Mouse (Mus musculus): ENCODE measurements around the gene Xylt1. TPM values are rescaled to one million over a fixed set of nuclear protein-coding genes. Genes with fewer than 3 reads are reported as not detected.

The Xylt1 gene
- polyA plus RNA-seq, 1 experiment from 2014 or later = 0.75 TPM

DNA sequence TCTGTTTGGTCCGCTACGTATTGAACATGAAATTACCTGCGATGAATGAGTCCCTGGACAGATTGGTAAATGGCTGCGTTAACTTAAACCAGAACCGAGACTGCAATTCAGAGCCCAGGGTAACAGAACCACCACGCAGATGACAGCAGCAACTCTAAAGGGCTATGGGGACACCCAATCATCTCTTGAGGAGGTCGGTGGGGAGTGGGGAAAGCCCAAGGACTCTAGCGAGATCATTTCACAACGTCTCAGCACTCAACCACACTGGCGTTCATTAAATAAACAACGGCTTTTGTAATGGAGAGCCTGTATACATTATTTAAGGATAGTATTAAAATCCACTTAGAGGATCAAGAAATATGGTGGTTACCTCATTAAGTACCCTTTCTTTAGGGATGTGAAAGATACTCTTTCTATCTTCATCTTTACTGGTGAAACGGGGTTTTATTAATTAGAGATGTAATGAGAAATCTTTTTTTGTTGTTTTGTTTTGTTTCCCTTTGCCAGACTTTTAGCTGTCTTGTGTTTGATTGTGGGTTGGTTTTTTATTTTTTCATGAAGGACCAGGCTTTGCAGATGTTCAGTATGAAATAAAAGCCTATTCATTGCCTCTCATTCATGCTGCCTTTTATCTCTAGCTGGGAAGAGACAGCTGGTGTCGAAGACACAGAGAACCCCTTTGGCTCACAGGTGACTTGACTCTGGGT is 12.2 kb downstream of the Xylt1 start:
- Histone ChIP-seq H3K4me3 (ENCODE audit: low read length) (no peak overlapping the region), H3K36me3 (ENCODE audit: control insufficient read depth, insufficient read depth, low read length) (no peaks in the 10 kb centered on the region), H3K9me3 (ENCODE audit: control insufficient read depth, low read length) (no peaks in the 10 kb centered on the region), H3K27me3 (ENCODE audit: control insufficient read depth, insufficient read depth, low read depth, low read length) (no peaks in the 10 kb centered on the region), H3K4me1 (replicated peaks; ENCODE audit: control insufficient read depth, insufficient read depth, low read length) (peaks cover 5% of the 10 kb centered on the region), H3K9ac (ENCODE audit: low read length) (no peak overlapping the region), H3K27ac (ENCODE audit: low read length) (no peak overlapping the region), H3K4me2 (ENCODE audit: low read depth, low read length) (no peak overlapping the region)
- peak; percentile 45; the same call in 1 of the 2 replicates for ATAC-seq (ENCODE audit: low read depth)
- 57% methylated on average over 13 of the region's 13 CpGs for WGBS

DNA sequence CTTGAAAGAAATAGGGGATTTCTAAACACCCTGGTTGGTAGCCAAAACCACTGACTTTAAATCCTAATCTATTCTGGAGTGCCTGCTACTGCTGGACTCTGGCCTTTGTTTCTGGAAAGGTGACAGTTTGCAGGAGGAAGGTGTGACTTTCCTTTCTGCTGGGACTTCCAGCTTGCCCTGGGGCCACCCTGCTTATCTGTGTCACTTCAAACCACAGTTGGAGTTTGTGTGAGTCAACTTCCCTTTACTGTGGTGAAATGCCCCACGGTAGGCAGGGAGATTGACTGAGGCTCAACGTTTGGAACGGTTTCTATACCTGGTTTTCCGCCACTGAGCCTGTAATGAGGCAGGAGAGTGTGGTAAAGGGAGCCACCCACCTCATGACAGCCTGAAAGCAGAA is 13.2 kb downstream of the Xylt1 start:
- WGBS = 54% methylated on average over 4 of the region's 4 CpGs
- no peak for ATAC-seq (ENCODE audit: low read depth)
- Histone ChIP-seq H3K4me3 (ENCODE audit: low read length) (no peak overlapping the region), H3K4me1 (replicated peaks; ENCODE audit: control insufficient read depth, insufficient read depth, low read length) (peaks cover 5% of the 10 kb centered on the region), H3K27me3 (ENCODE audit: control insufficient read depth, insufficient read depth, low read depth, low read length) (no peaks in the 10 kb centered on the region), H3K9ac (ENCODE audit: low read length) (no peak overlapping the region), H3K4me2 (ENCODE audit: low read depth, low read length) (no peak overlapping the region), H3K36me3 (ENCODE audit: control insufficient read depth, insufficient read depth, low read length) (no peaks in the 10 kb centered on the region), H3K9me3 (ENCODE audit: control insufficient read depth, low read length) (no peaks in the 10 kb centered on the region), H3K27ac (ENCODE audit: low read length) (no peak overlapping the region)

DNA sequence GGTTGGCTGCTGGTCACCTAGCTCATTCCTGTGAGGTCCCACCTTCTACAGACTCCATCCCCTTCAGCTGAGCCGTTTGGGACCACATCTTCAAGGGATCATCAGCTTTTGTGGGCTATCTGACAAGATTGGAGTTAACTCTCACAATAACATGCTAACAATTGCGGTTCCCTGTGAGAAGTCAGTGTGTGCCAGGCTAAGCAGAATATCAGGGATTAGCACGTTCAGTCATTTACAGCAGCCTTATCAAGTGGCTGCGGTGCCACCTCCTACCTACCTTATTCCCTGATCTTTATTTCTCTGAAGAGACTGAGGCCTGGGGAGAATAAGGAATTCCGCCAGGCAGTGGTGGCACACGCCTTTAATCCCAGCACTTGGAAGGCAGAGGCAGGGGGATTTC is 13.6 kb downstream of the Xylt1 start:
- H3K27ac ChIP-seq (ENCODE audit: low read length) = no peak overlapping the region
- no peak for ATAC-seq (ENCODE audit: low read depth)
- no peak overlapping the region for H3K4me2 ChIP-seq (ENCODE audit: low read depth, low read length)
- H3K4me1 ChIP-seq (replicated peaks; ENCODE audit: control insufficient read depth, insufficient read depth, low read length) = peaks cover 5% of the 10 kb centered on the region
- H3K27me3 ChIP-seq (ENCODE audit: control insufficient read depth, insufficient read depth, low read depth, low read length) = no peaks in the 10 kb centered on the region
- H3K9me3 ChIP-seq (ENCODE audit: control insufficient read depth, low read length) = no peaks in the 10 kb centered on the region
- no peak overlapping the region for H3K9ac ChIP-seq (ENCODE audit: low read length)
- H3K4me3 ChIP-seq (ENCODE audit: low read length) = no peak overlapping the region
- 74% methylated on average over 6 of the region's 6 CpGs for WGBS
- no peaks in the 10 kb centered on the region for H3K36me3 ChIP-seq (ENCODE audit: control insufficient read depth, insufficient read depth, low read length)

DNA sequence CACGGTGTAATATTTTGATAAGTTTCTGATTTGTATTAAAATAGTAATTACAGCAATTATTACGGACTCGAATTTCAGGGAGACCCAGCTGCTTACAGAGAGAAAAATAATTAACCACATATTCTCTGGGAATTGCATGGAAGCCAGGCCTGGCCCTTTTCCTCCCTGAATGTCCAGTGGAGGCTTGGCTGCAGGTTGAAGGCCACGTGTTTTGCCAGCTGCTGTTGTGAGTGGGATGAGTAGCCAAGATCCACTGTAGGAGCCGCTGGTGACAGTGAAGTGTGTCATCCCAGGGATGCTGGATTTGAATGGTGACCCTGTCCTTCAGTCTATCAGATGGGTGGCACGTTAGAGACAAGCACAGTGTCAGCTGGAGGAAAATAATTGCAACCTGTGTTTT is 14.7 kb downstream of the Xylt1 start:
- peaks cover 5% of the 10 kb centered on the region for H3K4me1 ChIP-seq (replicated peaks; ENCODE audit: control insufficient read depth, insufficient read depth, low read length)
- no peak overlapping the region for H3K9ac ChIP-seq (ENCODE audit: low read length)
- no peak overlapping the region for H3K4me2 ChIP-seq (ENCODE audit: low read depth, low read length)
- no peak for ATAC-seq (ENCODE audit: low read depth)
- 74% methylated on average over 6 of the region's 6 CpGs for WGBS
- no peak overlapping the region for H3K27ac ChIP-seq (ENCODE audit: low read length)
- no peak overlapping the region for H3K4me3 ChIP-seq (ENCODE audit: low read length)
- no peaks in the 10 kb centered on the region for H3K9me3 ChIP-seq (ENCODE audit: control insufficient read depth, low read length)
- no peaks in the 10 kb centered on the region for H3K36me3 ChIP-seq (ENCODE audit: control insufficient read depth, insufficient read depth, low read length)
- no peaks in the 10 kb centered on the region for H3K27me3 ChIP-seq (ENCODE audit: control insufficient read depth, insufficient read depth, low read depth, low read length)

DNA sequence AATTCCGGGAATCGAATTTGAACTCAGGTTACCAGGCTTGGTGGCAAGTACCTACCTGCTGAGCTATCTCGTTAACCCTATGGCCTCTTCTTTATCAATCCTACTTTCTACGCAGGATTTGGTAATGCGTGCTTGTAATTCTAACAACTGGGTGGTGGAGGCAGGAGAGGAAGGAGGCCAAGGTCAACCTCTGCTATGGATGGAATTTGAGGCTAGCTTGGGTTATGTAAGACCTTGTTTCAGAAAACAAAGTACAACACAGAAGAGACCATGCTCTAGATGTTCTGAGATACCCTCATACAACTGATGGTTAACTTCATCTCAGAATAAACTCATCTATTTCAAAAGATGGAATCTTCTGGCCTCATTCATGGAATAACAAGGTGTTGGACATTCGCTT is 17.1 kb downstream of the Xylt1 start:
- H3K9ac ChIP-seq (ENCODE audit: low read length) = no peak overlapping the region
- ATAC-seq (ENCODE audit: low read depth) = no peak
- no peak overlapping the region for H3K4me3 ChIP-seq (ENCODE audit: low read length)
- peaks cover 3% of the 10 kb centered on the region for H3K4me1 ChIP-seq (replicated peaks; ENCODE audit: control insufficient read depth, insufficient read depth, low read length)
- WGBS = 88% methylated on average over 6 of the region's 6 CpGs
- no peak overlapping the region for H3K4me2 ChIP-seq (ENCODE audit: low read depth, low read length)
- no peaks in the 10 kb centered on the region for H3K36me3 ChIP-seq (ENCODE audit: control insufficient read depth, insufficient read depth, low read length)
- H3K27ac ChIP-seq (ENCODE audit: low read length) = no peak overlapping the region
- no peaks in the 10 kb centered on the region for H3K27me3 ChIP-seq (ENCODE audit: control insufficient read depth, insufficient read depth, low read depth, low read length)
- no peaks in the 10 kb centered on the region for H3K9me3 ChIP-seq (ENCODE audit: control insufficient read depth, low read length)

DNA sequence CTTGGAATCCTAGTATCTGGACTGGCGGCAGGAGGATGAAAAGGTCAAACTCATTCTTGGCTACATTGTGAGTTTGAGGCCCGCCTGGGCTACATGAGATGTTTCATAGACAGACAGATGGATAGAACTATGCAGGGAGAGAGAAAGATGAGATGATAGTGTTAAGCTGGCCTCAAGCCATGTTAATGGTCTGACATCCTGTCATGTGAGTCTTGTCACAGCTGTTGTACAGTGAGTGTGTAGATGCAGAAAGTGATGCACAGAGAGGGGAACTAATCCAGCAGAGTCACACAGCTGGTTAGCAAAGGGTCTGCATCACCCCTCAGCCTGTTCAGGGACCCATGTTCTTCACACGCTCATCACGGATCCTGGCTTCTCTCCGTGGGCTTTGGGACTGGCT is 19.2 kb downstream of the Xylt1 start:
- no peaks in the 10 kb centered on the region for H3K27me3 ChIP-seq (ENCODE audit: control insufficient read depth, insufficient read depth, low read depth, low read length)
- H3K36me3 ChIP-seq (ENCODE audit: control insufficient read depth, insufficient read depth, low read length) = no peaks in the 10 kb centered on the region
- H3K4me1 ChIP-seq (replicated peaks; ENCODE audit: control insufficient read depth, insufficient read depth, low read length) = 0 out of 2 replicates have a peak, but pooled peaks cover 3% of the 10 kb centered on the region
- no peaks in the 10 kb centered on the region for H3K9me3 ChIP-seq (ENCODE audit: control insufficient read depth, low read length)
- H3K27ac ChIP-seq (ENCODE audit: low read length) = no peak overlapping the region
- peak; percentile 34; the same call in 1 of the 2 replicates for ATAC-seq (ENCODE audit: low read depth)
- 72% methylated on average over 5 of the region's 5 CpGs for WGBS
- no peak overlapping the region for H3K9ac ChIP-seq (ENCODE audit: low read length)
- H3K4me2 ChIP-seq (ENCODE audit: low read depth, low read length) = no peak overlapping the region
- no peak overlapping the region for H3K4me3 ChIP-seq (ENCODE audit: low read length)

DNA sequence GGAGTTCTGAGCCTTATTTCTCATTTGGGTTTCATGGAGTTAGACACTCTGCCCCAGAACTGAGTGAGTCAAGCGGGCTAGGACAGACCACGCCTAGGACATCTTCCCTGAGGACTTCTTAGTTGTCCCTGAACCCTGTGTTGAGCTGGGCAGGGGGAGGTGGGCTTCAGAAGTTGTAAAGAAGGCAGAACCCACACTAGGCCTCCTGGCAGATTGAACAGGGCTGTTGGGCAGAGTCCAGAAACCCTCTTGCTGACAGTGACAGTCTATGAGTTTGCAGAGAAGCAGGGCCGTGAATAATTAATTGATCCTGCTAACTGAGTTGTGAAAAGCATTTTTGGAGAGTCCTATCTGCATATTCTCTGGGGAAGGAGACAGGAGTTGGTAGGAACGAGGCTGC is 20.8 kb downstream of the Xylt1 start:
- WGBS = 70% methylated on average over 4 of the region's 4 CpGs
- no peak overlapping the region for H3K4me2 ChIP-seq (ENCODE audit: low read depth, low read length)
- no peaks in the 10 kb centered on the region for H3K36me3 ChIP-seq (ENCODE audit: control insufficient read depth, insufficient read depth, low read length)
- H3K4me1 ChIP-seq (replicated peaks; ENCODE audit: control insufficient read depth, insufficient read depth, low read length) = 0 out of 2 replicates have a peak, but pooled peaks cover 3% of the 10 kb centered on the region
- no peak overlapping the region for H3K4me3 ChIP-seq (ENCODE audit: low read length)
- H3K27me3 ChIP-seq (ENCODE audit: control insufficient read depth, insufficient read depth, low read depth, low read length) = no peaks in the 10 kb centered on the region
- no peak overlapping the region for H3K9ac ChIP-seq (ENCODE audit: low read length)
- H3K27ac ChIP-seq (ENCODE audit: low read length) = no peak overlapping the region
- no peaks in the 10 kb centered on the region for H3K9me3 ChIP-seq (ENCODE audit: control insufficient read depth, low read length)
- peak; percentile 20; the same call in 1 of the 2 replicates for ATAC-seq (ENCODE audit: low read depth)

DNA sequence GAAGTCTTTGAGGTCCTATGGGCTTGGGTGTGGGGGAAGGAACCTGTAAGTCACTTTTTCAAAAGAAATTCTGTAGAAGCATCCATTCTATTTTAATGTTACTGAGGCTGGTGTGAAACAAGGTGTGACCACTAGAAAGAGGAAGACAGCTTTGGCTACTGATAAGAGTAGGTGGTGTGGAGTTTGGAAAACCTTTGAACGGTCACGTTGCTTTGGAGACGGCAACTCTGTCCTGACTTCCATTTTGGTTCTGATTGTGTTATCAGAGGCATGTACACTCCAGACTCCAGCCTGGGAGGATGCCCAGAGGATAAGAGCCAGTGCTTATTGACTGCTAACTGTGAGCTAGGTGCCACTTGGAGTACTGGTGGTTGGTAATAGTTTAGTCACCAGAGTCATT is 25.6 kb downstream of the Xylt1 start:
- no peak for ATAC-seq (ENCODE audit: low read depth)
- no peaks in the 10 kb centered on the region for H3K27me3 ChIP-seq (ENCODE audit: control insufficient read depth, insufficient read depth, low read depth, low read length)
- H3K9me3 ChIP-seq (ENCODE audit: control insufficient read depth, low read length) = no peaks in the 10 kb centered on the region
- no peaks in the 10 kb centered on the region for H3K36me3 ChIP-seq (ENCODE audit: control insufficient read depth, insufficient read depth, low read length)
- no peak overlapping the region for H3K4me2 ChIP-seq (ENCODE audit: low read depth, low read length)
- no peak overlapping the region for H3K27ac ChIP-seq (ENCODE audit: low read length)
- 0 out of 2 replicates have a peak, but pooled peaks cover 2% of the 10 kb centered on the region for H3K4me1 ChIP-seq (replicated peaks; ENCODE audit: control insufficient read depth, insufficient read depth, low read length)
- no peak overlapping the region for H3K9ac ChIP-seq (ENCODE audit: low read length)
- H3K4me3 ChIP-seq (ENCODE audit: low read length) = no peak overlapping the region
- WGBS = 48% methylated on average over 3 of the region's 3 CpGs

DNA sequence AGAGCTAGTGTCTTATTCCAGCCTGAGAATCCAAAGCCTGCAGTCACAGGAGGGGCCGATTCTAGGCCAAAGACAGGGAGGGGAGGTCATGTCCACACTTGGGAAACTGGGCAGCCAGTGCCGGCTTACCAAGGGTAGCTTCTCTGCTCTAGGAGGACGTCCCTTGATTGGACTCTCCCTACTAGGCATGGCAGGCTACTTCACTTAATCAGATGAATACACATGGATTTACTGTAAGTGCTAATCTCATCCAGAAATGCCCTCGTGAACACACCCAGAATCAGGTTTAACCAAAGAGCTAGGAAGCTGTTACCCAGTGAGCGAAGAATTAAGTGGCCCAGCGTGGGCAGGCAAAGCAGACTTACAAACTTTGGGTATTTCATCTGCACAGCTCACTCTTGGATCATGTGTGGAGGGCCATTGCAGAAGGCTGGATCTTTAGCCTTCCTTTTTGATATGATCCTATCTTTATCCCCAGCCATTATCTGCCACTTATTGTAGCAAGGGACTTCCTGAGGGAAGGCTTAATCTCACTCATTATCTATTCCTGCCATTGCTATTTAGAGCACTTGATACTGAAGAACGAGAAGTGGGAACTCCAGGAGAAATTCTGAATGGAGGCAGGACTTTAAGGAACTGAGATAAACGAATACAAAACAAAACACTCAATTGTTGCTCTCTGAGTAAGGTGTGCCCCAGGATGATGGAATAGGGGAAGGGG is 28.6 kb downstream of the Xylt1 start:
- Histone ChIP-seq H3K9me3 (ENCODE audit: control insufficient read depth, low read length) (no peaks in the 10 kb centered on the region), H3K4me1 (replicated peaks; ENCODE audit: control insufficient read depth, insufficient read depth, low read length) (peaks cover 8% of the 10 kb centered on the region; the same call in 1 of the 2 replicates), H3K9ac (ENCODE audit: low read length) (no peak overlapping the region), H3K36me3 (ENCODE audit: control insufficient read depth, insufficient read depth, low read length) (no peaks in the 10 kb centered on the region), H3K27me3 (ENCODE audit: control insufficient read depth, insufficient read depth, low read depth, low read length) (no peaks in the 10 kb centered on the region), H3K4me3 (ENCODE audit: low read length) (no peak overlapping the region), H3K27ac (ENCODE audit: low read length) (no peak overlapping the region), H3K4me2 (ENCODE audit: low read depth, low read length) (no peak overlapping the region)
- 74% methylated on average over 8 of the region's 8 CpGs for WGBS
- no peak for ATAC-seq (ENCODE audit: low read depth)

Measured in lung, embryonic 16.5 days (tissue).